Mouse (Mus musculus) CH12.LX (cell line): ENCODE data around the gene Plekhg2. TPM values are rescaled to one million over a fixed set of nuclear protein-coding genes. Genes with fewer than 3 reads are reported as not detected.

Experiments
- DNase-seq: peaks from one replicate; pipeline ENCODE4 v3.0.0-alpha.2; 2013; ENCODE audit errors: extremely low read depth
- H3K27ac ChIP-seq: 2 replicates; pipeline ENCODE4 v1.5.1; 2012; ENCODE audit warnings: low read depth, mild to moderate bottlenecking, control low read depth, moderate library complexity; ENCODE audit not compliant: insufficient read depth
- H3K27me3 ChIP-seq: replicated peaks from 2 replicates; pipeline ENCODE3; 2012; ENCODE audit warnings: inconsistent platforms
- H3K36me3 ChIP-seq, 2 experiments: replicated peaks in 1 of 2; 2 replicates each; pipeline versions ENCODE3 to v1.6.1; 2012; ENCODE audit warnings: inconsistent platforms in 1 of 2, low read length in 1 of 2, mild to moderate bottlenecking in 1 of 2, mixed read lengths in 1 of 2, moderate library complexity in 1 of 2; ENCODE audit not compliant: control insufficient read depth in 1 of 2, insufficient read depth in 1 of 2
- H3K4me1 ChIP-seq, 2 experiments: 2 replicates each; pipeline ENCODE4 v1.6.1; 2012; ENCODE audit warnings: inconsistent platforms in 1 of 2, moderate library complexity in 1 of 2; ENCODE audit not compliant: insufficient read depth in 2 of 2, control insufficient read depth in 1 of 2
- H3K4me2 ChIP-seq: 2 replicates; pipeline ENCODE4 v1.6.1; 2012; ENCODE audit warnings: low read depth, mild to moderate bottlenecking, control low read depth; ENCODE audit not compliant: poor library complexity, insufficient read depth, severe bottlenecking
- H3K4me3 ChIP-seq, 3 experiments: fragments of 150-350 bp in 1 of 3; sonication (generic) in 1 of 3; replicated peaks in 1 of 3; 2 replicates each; pipeline versions ENCODE3 to v1.5.1; 2011 to 2012; ENCODE audit warnings: low read depth in 2 of 3, low read length in 2 of 3, mild to moderate bottlenecking in 2 of 3, moderate library complexity in 2 of 3, control low read depth in 1 of 3, improper control_type of control experiment in 1 of 3, inconsistent platforms in 1 of 3, mixed read lengths in 1 of 3; ENCODE audit not compliant: poor library complexity in 1 of 3
- H3K79me2 ChIP-seq: replicated peaks from 2 replicates; pipeline ENCODE4 v1.6.1; 2012; ENCODE audit warnings: mild to moderate bottlenecking, moderate library complexity; ENCODE audit not compliant: control insufficient read depth, poor library complexity, insufficient read depth, severe bottlenecking; ENCODE audit errors: extremely low read depth
- H3K9ac ChIP-seq: 2 replicates; pipeline ENCODE4 v1.6.1; 2012; ENCODE audit warnings: low read depth, mild to moderate bottlenecking, control low read depth, moderate library complexity; ENCODE audit not compliant: insufficient read depth
- H3K9me3 ChIP-seq: replicated peaks from 2 replicates; pipeline ENCODE3; 2012; ENCODE audit warnings: low read length, inconsistent platforms, mixed read lengths
- BHLHE40 ChIP-seq: IDR thresholded peaks from 2 replicates; pipeline ENCODE4 v1.6.1; 2011; ENCODE audit warnings: mild to moderate bottlenecking, low read depth, low read length, improper control_type of control experiment
- CHD1 ChIP-seq: IDR thresholded peaks from 2 replicates; pipeline ENCODE4 v1.6.1; 2012; ENCODE audit warnings: low read depth, low read length, improper control_type of control experiment, inconsistent platforms
- CTCF ChIP-seq, 2 experiments: IDR thresholded peaks in 1 of 2; conservative IDR thresholded peaks in 1 of 2; 2 replicates each; pipeline ENCODE4 v1.5.1; 2011 to 2012; ENCODE audit warnings: low read depth in 2 of 2, low read length in 2 of 2, improper control_type of control experiment in 1 of 2, inconsistent platforms in 1 of 2, mild to moderate bottlenecking in 1 of 2, moderate library complexity in 1 of 2
- ELF1 ChIP-seq: IDR thresholded peaks from 2 replicates; pipeline ENCODE4 v1.6.1; 2014; ENCODE audit warnings: low read depth, mild to moderate bottlenecking, inconsistent platforms, low read length, improper control_type of control experiment
- EP300 ChIP-seq: IDR thresholded peaks from 2 replicates; pipeline ENCODE4 v1.6.1; 2011; ENCODE audit warnings: low read length, improper control_type of control experiment
- HCFC1 ChIP-seq: IDR thresholded peaks from 2 replicates; pipeline ENCODE4 v1.6.1; 2012; ENCODE audit warnings: low read depth, mild to moderate bottlenecking, inconsistent platforms, low read length, improper control_type of control experiment
- IRF4 ChIP-seq: IDR thresholded peaks from 2 replicates; pipeline ENCODE4 v1.6.1; 2014; ENCODE audit warnings: low read depth, mild to moderate bottlenecking, inconsistent platforms, low read length, improper control_type of control experiment
- JUND ChIP-seq: conservative IDR thresholded peaks from 2 replicates; pipeline ENCODE4 v1.6.1; 2011; ENCODE audit warnings: low read depth, low read length, improper control_type of control experiment
- KAT2A ChIP-seq: IDR thresholded peaks from 2 replicates; pipeline ENCODE4 v1.6.1; 2012; ENCODE audit warnings: low read length, improper control_type of control experiment, inconsistent platforms; ENCODE audit not compliant: insufficient replicate concordance
- MAFK ChIP-seq: IDR thresholded peaks from 2 replicates; pipeline ENCODE4 v1.6.1; 2011; ENCODE audit warnings: low read length, improper control_type of control experiment; ENCODE audit not compliant: insufficient replicate concordance
- MAX ChIP-seq: IDR thresholded peaks from 2 replicates; pipeline ENCODE4 v1.6.1; 2011; ENCODE audit warnings: low read length, improper control_type of control experiment
- MXI1 ChIP-seq: IDR thresholded peaks from 2 replicates; pipeline ENCODE4 v1.6.1; 2011; ENCODE audit warnings: mild to moderate bottlenecking, low read depth, low read length, improper control_type of control experiment
- MYC ChIP-seq: IDR thresholded peaks from 2 replicates; pipeline ENCODE4 v1.6.1; 2011; ENCODE audit warnings: low read depth, mild to moderate bottlenecking, improper control_type of control experiment, low read length
- POLR2A ChIP-seq: IDR thresholded peaks from 2 replicates; pipeline ENCODE4 v1.6.1; 2011; ENCODE audit warnings: low read depth, mild to moderate bottlenecking, improper control_type of control experiment, low read length
- RCOR1 ChIP-seq: conservative IDR thresholded peaks from 2 replicates; pipeline ENCODE4 v1.6.1; 2012; ENCODE audit warnings: low read depth, mild to moderate bottlenecking, inconsistent platforms, low read length, improper control_type of control experiment
- SIN3A ChIP-seq: IDR thresholded peaks from 2 replicates; pipeline ENCODE4 v1.6.1; 2012; ENCODE audit warnings: low read length, improper control_type of control experiment, inconsistent platforms
- UBTF ChIP-seq: IDR thresholded peaks from 2 replicates; pipeline ENCODE4 v1.6.1; 2012; ENCODE audit warnings: low read depth, mild to moderate bottlenecking, inconsistent platforms, low read length, improper control_type of control experiment, moderate library complexity
- USF1 ChIP-seq: IDR thresholded peaks from 2 replicates; pipeline ENCODE4 v1.6.1; 2014; ENCODE audit warnings: low read depth, mild to moderate bottlenecking, inconsistent platforms, low read length, improper control_type of control experiment
- ZC3H11A ChIP-seq: IDR thresholded peaks from 2 replicates; pipeline ENCODE4 v1.6.1; 2012; ENCODE audit warnings: low read depth, mild to moderate bottlenecking, inconsistent platforms, low read length, improper control_type of control experiment
- ZMIZ1 ChIP-seq: IDR thresholded peaks from 2 replicates; pipeline ENCODE4 v1.6.1; 2012; ENCODE audit warnings: low read depth, mild to moderate bottlenecking, inconsistent platforms, low read length, improper control_type of control experiment
- ZNF384 ChIP-seq: IDR thresholded peaks from 2 replicates; pipeline ENCODE4 v1.6.1; 2012; ENCODE audit warnings: low read depth, low read length, improper control_type of control experiment, inconsistent platforms
- dilution Hi-C: fragments of 300-500 bp; cut with MboI; formaldehyde crosslinking; loops from 2 replicates; pipeline ENCODE4 v1.14.3; 2020; ENCODE audit warnings: low sequenced_read_pairs; ENCODE audit not compliant: extremely low pct_unique_long_range_greater_than_20kb, extremely low pct_ligation_motif_present
- in situ Hi-C: fragments of 300-500 bp; cut with MboI; formaldehyde crosslinking; loops from 3 replicates; pipeline ENCODE4 v1.14.3; 2019; ENCODE audit warnings: low sequenced_read_pairs, low pct_ligation_motif_present, low pct_unique_long_range_greater_than_20kb, mixed read lengths
- polyA plus RNA-seq: library from polyadenylated mRNA; unstranded; fragments of >175 nt; gene quantifications from 2 replicates; pipeline ENCODE4 v1.2.1, GENCODE M21; 2012; ENCODE audit warnings: low read depth; ENCODE audit not compliant: insufficient read length
- total RNA-seq, 2 experiments: library from RNA; depleted of rRNA; stranded (reverse); fragments of 300-350 nt in 1 of 2; fragments of >200 nt in 1 of 2; gene quantifications; 2 replicates each; pipeline ENCODE4 v1.2.3; 2012 to 2014

Plekhg2 gene
- total and polyA plus RNA-seq, 3 experiments: 0.39 to 5.5 (median 4.7) TPM

DNA sequence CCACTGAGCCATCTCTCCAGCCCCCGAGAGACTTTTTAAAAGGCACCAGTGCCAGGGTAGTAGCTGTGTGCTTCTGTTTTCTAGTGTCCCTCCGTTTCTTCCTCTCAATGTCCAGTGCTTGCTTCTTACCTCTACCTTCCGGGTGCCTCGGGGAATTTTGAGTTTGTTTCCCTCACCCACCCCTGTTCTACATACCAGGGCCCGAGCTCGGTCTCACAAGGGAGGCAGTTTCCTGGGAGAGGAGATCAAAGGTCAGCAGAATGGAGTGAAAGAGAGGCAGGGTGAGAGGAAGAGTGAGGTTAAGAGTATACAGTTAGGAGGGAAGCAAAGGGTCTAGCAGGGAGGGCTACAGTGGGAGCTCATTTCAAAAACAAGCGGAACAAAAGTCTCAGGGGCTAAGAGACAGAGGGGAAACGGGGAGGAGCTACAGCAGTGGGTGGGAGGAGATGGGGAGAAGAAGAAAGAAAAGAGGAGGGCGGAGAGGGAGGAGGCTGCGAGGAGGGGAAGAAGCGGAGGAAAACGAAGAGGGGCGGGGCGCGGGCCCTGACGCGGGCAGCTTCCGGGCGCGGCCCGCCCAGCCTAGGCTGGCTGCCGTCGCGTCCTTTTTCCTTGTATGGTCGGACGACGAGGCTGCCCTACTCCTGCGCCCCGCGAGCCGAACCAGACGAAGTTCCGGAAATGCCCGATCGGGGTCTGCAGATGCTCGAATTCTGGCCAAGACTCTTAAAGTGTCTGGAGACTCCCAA is 3.0 kb upstream of the Plekhg2 start (continued):
- TF ChIP-seq MAX (peak; percentile 8; the same call in 1 of the 2 replicates), JUND (no peak), USF1 (no peak), CTCF (conservative IDR thresholded peaks at IDR 0.05 in 1 of 2, IDR thresholded peaks at IDR 0.05 in 1 of 2; ENCODE audit: low read depth in 2 of 2, low read length in 2 of 2) (no peak), ZC3H11A (no peak), SIN3A (peak; percentile 76), POLR2A (peak; percentile 70), MXI1 (no peak; the same call in none of the 2 replicates), ZMIZ1 (0 out of 2 replicates have a peak, but pooled peaks have one; percentile 20), UBTF (0 out of 2 replicates have a peak, but pooled peaks have one; percentile 57), BHLHE40 (no peak), EP300 (no peak), IRF4 (peak; percentile 24; the same call in 1 of the 2 replicates), MYC (no peak), MAFK (no peak), RCOR1 (no peak), ZNF384 (no peak), CHD1 (no peak), ELF1 (peak; percentile 89), KAT2A (no peak)
- TF ChIP-seq, all 38 proteins: peak for 12

DNA sequence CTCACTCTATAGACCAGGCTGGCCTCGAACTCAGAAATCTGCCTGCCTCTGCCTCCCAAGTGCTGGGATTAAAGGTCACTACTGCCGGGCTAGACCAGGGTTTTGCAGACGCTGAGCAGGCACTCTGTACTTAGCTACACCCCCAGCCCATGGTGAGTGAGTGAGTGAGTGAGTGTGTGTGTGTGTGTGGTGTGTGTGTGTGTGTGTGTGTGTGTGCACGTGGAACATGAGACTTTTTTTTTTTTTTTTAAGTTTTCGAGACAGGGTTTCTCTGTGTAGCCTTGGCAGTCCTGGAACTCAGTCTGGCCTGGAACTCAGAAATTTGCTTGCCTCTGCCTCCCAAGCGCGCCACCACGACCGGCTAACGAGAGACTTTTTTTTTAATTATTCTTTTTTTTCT is 2.2 kb upstream of the Plekhg2 start:
- no peak for DNase-seq
- no peaks in the 10 kb centered on the region for H3K9me3 ChIP-seq
- H3K4me3 ChIP-seq: peak overlapping the region in 2 of 3 experiments; percentile 57 to 72
- dilution Hi-C loops (no loop called here), in situ Hi-C loops (no loop called here)
- H3K9ac ChIP-seq: peak overlapping the region; percentile 87; the same call in 1 of the 2 replicates
- H3K4me2 ChIP-seq: peak overlapping the region; percentile 24
- peak; percentile 65 for TF ChIP-seq BHLHE40
- peak; percentile 9; the same call in 1 of the 2 replicates for TF ChIP-seq MAFK
- peak; percentile 79 for TF ChIP-seq ZNF384
- TF ChIP-seq HCFC1: no peak
- H3K36me3 ChIP-seq: peaks cover 9 to 22% of the 10 kb centered on the region in 2 experiments
- peaks cover 9 to 51% of the 10 kb centered on the region in 2 experiments for H3K4me1 ChIP-seq
- H3K27me3 ChIP-seq: no peaks in the 10 kb centered on the region
- peak overlapping the region; percentile 7; the same call in 1 of the 2 replicates for H3K27ac ChIP-seq
- H3K79me2 ChIP-seq: peaks cover 27% of the 10 kb centered on the region
